In the genomic region with DNA sequence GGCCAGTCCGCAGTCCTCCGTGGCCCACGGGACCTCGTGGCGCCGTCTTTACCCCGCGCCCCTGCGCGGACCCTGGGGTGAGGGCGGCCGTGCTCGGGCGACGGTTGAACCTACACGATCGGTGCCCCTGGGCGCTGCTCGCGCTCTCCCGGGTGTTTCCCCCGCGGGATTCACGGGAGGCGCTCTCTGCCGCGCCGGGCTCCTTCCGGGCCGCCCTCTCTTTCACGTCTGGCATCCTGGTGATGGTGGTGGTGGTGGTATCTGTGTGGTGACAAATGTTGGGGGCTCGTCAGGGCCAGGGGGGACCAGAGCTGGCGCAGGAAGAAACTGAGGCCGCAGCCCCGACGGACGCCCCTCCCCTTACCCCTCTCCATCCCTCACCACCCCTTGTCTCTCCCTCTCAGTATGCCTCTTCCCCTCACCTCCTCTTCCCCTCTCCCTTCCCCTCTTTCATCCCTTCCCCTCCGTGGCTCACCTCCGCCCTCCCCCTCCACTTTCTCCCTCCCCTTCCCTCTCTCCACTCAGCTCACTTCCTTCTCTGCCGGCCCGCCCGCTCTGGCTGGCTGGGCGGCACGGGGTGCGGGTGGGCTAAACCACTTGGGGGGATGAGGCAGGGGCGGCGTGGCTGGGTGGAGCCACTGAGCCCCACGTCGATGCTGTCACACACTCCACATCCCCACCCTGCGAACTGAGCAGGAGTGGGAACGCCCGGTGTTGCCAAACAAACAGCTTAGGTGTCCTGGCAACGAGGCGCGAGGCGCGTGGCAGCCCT, we compare ENCODE assay signal across 8 mouse cellular contexts. TPM values are rescaled to one million over a fixed set of nuclear protein-coding genes. Genes with fewer than 3 reads are reported as not detected.
DNase-seq lines count a peak whose midpoint lies in the region; ATAC-seq and TF ChIP-seq lines count a peak whose summit lies in the region.

A gene (minus strand): TSS at position 595 of the 772 bp plus-strand sequence.

- no peak within 1 kb of the TSS for H3K27ac ChIP-seq in cerebellum, adult 2 months (ENCODE audit: insufficient read depth, low read length)
- no peak within 1 kb of the TSS for H3K27ac ChIP-seq in heart, postnatal 0 days (ENCODE audit: low read depth)
- no peak within 1 kb of the TSS for H3K27ac ChIP-seq in limb, embryonic 13.5 days
- H3K27ac ChIP-seq in midbrain, embryonic 13.5 days, result no peak within 1 kb of the TSS
- H3K27ac ChIP-seq in stomach, embryonic 16.5 days (ENCODE audit: low read length), result no peak within 1 kb of the TSS

- WGBS in cerebellum, adult 2 months, result 2% methylated on average over 53 of the region's 57 CpGs
- 2% methylated on average over 53 of the region's 57 CpGs for WGBS in heart, postnatal 0 days
- 1% methylated on average over 53 of the region's 57 CpGs for WGBS in limb, embryonic 13.5 days
- WGBS in midbrain, embryonic 13.5 days, result under 1% methylated on average over 56 of the region's 57 CpGs
- under 1% methylated on average over 54 of the region's 57 CpGs for WGBS in stomach, embryonic 16.5 days

- H3K4me3 ChIP-seq in cerebellum, adult 2 months (replicated peaks; ENCODE audit: insufficient read depth, low read depth, low read length), result peak within 1 kb of the TSS; percentile 54
- H3K4me3 ChIP-seq in heart, postnatal 0 days (ENCODE audit: low read depth, low read length), result peak within 1 kb of the TSS; percentile 59
- H3K4me3 ChIP-seq in limb, embryonic 13.5 days, result peak within 1 kb of the TSS; percentile 66
- H3K4me3 ChIP-seq in midbrain, embryonic 13.5 days (replicated peaks), result peak within 1 kb of the TSS; percentile 62
- H3K4me3 ChIP-seq in stomach, embryonic 16.5 days (replicated peaks; ENCODE audit: low read length), result peak within 1 kb of the TSS; percentile 59

- TF ChIP-seq EP300 in heart, postnatal 0 days (IDR thresholded peaks at IDR 0.05; ENCODE audit: low read depth), result no peak

- peak; percentile 54 for ATAC-seq in heart, postnatal 0 days (ENCODE audit: insufficient read depth, low read depth)
- ATAC-seq in limb, embryonic 13.5 days (ENCODE audit: low FRiP score, low read depth), result peak; percentile 82
- ATAC-seq in midbrain, embryonic 13.5 days, result peak; percentile 92
- ATAC-seq in stomach, embryonic 16.5 days (ENCODE audit: insufficient read depth, low FRiP score), result peak; percentile 84

- no peaks in the 10 kb centered on the region for H3K36me3 ChIP-seq in heart, postnatal 0 days (replicated peaks; ENCODE audit: control insufficient read depth, insufficient read depth, low read length)
- H3K36me3 ChIP-seq in limb, embryonic 13.5 days, result no peaks in the 10 kb centered on the region
- H3K36me3 ChIP-seq in midbrain, embryonic 13.5 days, result no peaks in the 10 kb centered on the region
- H3K36me3 ChIP-seq in stomach, embryonic 16.5 days (ENCODE audit: control insufficient read depth, insufficient read depth, low read length), result no peaks in the 10 kb centered on the region

- H3K4me1 ChIP-seq in cerebellum, adult 2 months (ENCODE audit: control insufficient read depth, insufficient read depth, low read length), result no peaks in the 10 kb centered on the region
- no peaks in the 10 kb centered on the region for H3K4me1 ChIP-seq in heart, postnatal 0 days (ENCODE audit: control insufficient read depth, insufficient read depth)
- H3K4me1 ChIP-seq in limb, embryonic 13.5 days, result peaks cover 5% of the 10 kb centered on the region; the same call in 1 of the 2 replicates
- H3K4me1 ChIP-seq in midbrain, embryonic 13.5 days (replicated peaks), result peaks cover 31% of the 10 kb centered on the region
- peaks cover 13% of the 10 kb centered on the region for H3K4me1 ChIP-seq in stomach, embryonic 16.5 days (ENCODE audit: control insufficient read depth, insufficient read depth, low read length)

- no peak for DNase-seq in cerebellum, adult 2 months
- no peak for DNase-seq in cerebellum, adult 8-10 months
- DNase-seq in B cell, adult 2 months, result peak; percentile 84 to 88
- DNase-seq in c-Kit-positive CD71-positive TER-119-positive erythroid progenitor cells, embryonic 14.5 days (ENCODE audit: low spot score), result peak; percentile 33
- peak; percentile 38 for DNase-seq in heart, postnatal 0 days (ENCODE audit: low spot score)

- H3K9ac ChIP-seq in heart, postnatal 0 days (replicated peaks; ENCODE audit: low read depth, low read length), result peak within 1 kb of the TSS; percentile 42; the same call in 1 of the 2 replicates
- peak within 1 kb of the TSS; percentile 75 for H3K9ac ChIP-seq in limb, embryonic 13.5 days
- peak within 1 kb of the TSS; percentile 74 for H3K9ac ChIP-seq in midbrain, embryonic 13.5 days (replicated peaks)
- H3K9ac ChIP-seq in stomach, embryonic 16.5 days (ENCODE audit: low read length), result peak within 1 kb of the TSS; percentile 70

- H3K27me3 ChIP-seq in cerebellum, adult 2 months (ENCODE audit: control insufficient read depth, insufficient read depth, low read length), result peaks cover 1% of the 10 kb centered on the region; the same call in 1 of the 2 replicates
- peaks cover 6% of the 10 kb centered on the region; the same call in 1 of the 2 replicates for H3K27me3 ChIP-seq in heart, postnatal 0 days (ENCODE audit: control insufficient read depth, insufficient read depth, low read length)
- H3K27me3 ChIP-seq in limb, embryonic 13.5 days, result no peaks in the 10 kb centered on the region
- peaks cover 9% of the 10 kb centered on the region for H3K27me3 ChIP-seq in midbrain, embryonic 13.5 days
- H3K27me3 ChIP-seq in stomach, embryonic 16.5 days (ENCODE audit: control insufficient read depth, insufficient read depth, low read length), result no peaks in the 10 kb centered on the region

- H3K9me3 ChIP-seq in heart, postnatal 0 days (replicated peaks; ENCODE audit: control insufficient read depth, low read length), result no peaks in the 10 kb centered on the region
- no peaks in the 10 kb centered on the region for H3K9me3 ChIP-seq in limb, embryonic 13.5 days
- no peaks in the 10 kb centered on the region for H3K9me3 ChIP-seq in midbrain, embryonic 13.5 days
- H3K9me3 ChIP-seq in stomach, embryonic 16.5 days (replicated peaks; ENCODE audit: control insufficient read depth, low read length), result no peaks in the 10 kb centered on the region

- TF ChIP-seq CTCF in cerebellum, adult 2 months (IDR thresholded peaks at IDR 0.05; ENCODE audit: borderline replicate concordance, insufficient read depth, low read depth, low read length), result no peak
- no peak for TF ChIP-seq CTCF in heart, postnatal 0 days (IDR thresholded peaks at IDR 0.05; ENCODE audit: low read depth)

- no peak for TF ChIP-seq POLR2A in cerebellum, adult 2 months (IDR thresholded peaks at IDR 0.05; ENCODE audit: borderline replicate concordance, insufficient read depth, low read length)

- peak within 1 kb of the TSS; percentile 98 for H3K4me2 ChIP-seq in heart, postnatal 0 days (ENCODE audit: low read depth, low read length)
- peak within 1 kb of the TSS; percentile 99 for H3K4me2 ChIP-seq in limb, embryonic 13.5 days (replicated peaks)
- H3K4me2 ChIP-seq in midbrain, embryonic 13.5 days (replicated peaks), result peak within 1 kb of the TSS; percentile 99
- peak within 1 kb of the TSS; percentile 88 for H3K4me2 ChIP-seq in stomach, embryonic 16.5 days (ENCODE audit: low read depth, low read length)

RNA-seq across cellular contexts. Expression of the gene that starts here (rescaled TPM):
- 0.43 and 0.70 TPM in 2 replicates for polyA plus RNA-seq in cerebellum, adult 2 months (2012; rRNA removed)
- total RNA-seq in heart, postnatal 0 days (2014; rRNA removed; ENCODE audit: low replicate concordance), result 0.15 TPM in 1 of 2 replicates, not detected in the other
- polyA plus RNA-seq in heart, postnatal 0 days (2015; fragmentation: Nextera tagmentation; extraction: Ambion mirVana), result 0.15 and 0.25 TPM in 2 replicates
- polyA plus RNA-seq in limb, embryonic 13.5 days (2015; fragmentation: Nextera tagmentation; extraction: Ambion mirVana), result 1.4 and 1.9 TPM in 2 replicates
- polyA plus RNA-seq in midbrain, embryonic 13.5 days (2015; fragmentation: Nextera tagmentation; extraction: Ambion mirVana), result 1.6 and 2.0 TPM in 2 replicates
- 1.1 and 1.9 TPM in 2 replicates for polyA plus RNA-seq in stomach, embryonic 16.5 days (2015; fragmentation: Nextera tagmentation; extraction: Ambion mirVana)

Comparison
In these comparisons a context has a peak if more than half of its experiments do, and no peak if none do; other contexts are left out.
1. Peak in DNase-seq, ATAC-seq, H3K4me3 ChIP-seq, H3K9ac ChIP-seq and H3K4me2 ChIP-seq in heart, postnatal 0 days; RNA of the gene not detected or under 1 TPM.
2. DNase-seq: peak in B cell, adult 2 months (2 of 2) and c-Kit-positive CD71-positive TER-119-positive erythroid progenitor cells, embryonic 14.5 days (single experiment); none in cerebellum, adult 2 months (0 of 2) and cerebellum, adult 8-10 months (single experiment).
3. Peak in every context shown above with its lines, with median percentiles within 50 percentile points of each other: H3K4me3 ChIP-seq, ATAC-seq, H3K4me2 ChIP-seq and H3K9ac ChIP-seq.